Mouse (Mus musculus) cerebellum, adult 8-10 months (tissue): ENCODE measurements around the gene Snta1.
"Not testable (repeated sequence)": the region's sequence is repeated elsewhere in the genome, so short reads cannot be mapped to it uniquely, and the experiment has no call there.

Experiments
- DNase-seq: peaks from one replicate; pipeline ENCODE4 v3.0.0; 2022

The Snta1 gene

DNA sequence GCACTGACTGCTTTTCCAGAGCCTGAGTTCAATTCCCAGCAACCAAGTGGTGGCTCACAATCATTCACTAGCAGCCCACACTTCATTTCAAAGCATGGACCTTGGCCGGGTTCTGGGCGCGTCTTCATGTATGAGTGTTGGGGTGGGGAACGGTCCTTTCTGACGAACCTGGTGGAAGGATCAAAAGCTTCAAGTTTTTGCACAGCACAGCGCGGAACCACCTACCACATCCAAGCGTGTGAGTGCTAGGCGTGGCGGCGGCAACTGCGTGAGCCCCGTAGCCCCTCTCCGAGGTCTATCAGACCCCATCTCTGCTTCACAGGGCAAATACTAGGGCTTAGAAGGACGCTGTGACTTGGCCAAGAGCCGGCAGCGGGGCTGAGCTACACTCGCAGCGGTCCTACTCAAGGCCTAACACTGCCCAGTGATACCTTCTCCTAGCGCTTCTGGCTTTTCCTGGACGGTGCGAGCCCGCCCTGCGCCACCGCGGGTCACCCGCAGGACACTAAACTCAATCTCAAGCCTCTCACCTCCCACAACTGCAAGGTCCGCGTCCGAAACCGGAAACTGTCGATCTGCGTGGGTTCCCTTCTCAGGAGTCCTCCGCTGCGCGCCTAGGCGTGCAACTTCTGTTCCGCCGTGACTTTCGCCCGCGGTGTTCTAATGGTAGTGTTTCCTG lies 35.6 kb downstream of the Snta1 start:
- peak; percentile 87 for DNase-seq

DNA sequence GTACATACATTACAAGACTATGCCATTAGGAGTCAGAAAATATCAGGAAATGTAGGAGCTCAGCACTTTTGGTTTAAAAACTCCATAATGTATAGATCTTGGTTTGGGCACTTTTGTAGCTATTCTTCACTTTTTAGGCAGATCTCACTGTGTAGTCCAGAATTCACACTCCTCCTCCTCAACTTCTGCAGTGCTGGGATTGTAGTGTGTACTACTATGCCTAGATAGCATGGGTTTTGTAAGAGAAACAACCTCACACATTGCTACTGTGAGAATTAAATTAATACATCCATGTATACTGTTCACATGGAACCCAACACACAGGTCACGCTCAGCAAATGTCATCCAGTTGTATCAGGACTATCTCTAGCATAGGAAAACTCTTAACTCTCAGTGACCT lies 40.4 kb downstream of the Snta1 start:
- no peak for DNase-seq

DNA sequence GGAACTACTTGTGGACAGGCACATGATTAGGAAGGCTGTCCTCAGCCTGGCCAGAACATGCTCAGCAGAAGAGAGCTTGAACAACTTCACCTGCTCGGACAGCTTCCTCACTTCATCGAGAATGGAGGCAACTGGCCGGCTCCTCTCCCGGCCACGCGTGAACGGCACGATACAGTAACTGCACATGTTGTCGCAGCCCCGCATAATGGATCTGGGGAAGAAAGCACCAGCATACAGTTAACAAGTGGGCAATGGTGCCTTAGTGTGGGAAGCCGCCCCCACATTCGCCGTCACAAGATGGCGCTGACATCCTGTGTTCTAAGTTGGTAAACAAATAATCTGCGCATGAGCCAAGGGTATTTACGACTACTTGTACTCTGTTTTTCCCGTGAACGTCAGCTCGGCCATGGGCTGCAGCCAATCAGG lies 53.9 kb downstream of the Snta1 start:
- DNase-seq, result not testable (repeated sequence)

DNA sequence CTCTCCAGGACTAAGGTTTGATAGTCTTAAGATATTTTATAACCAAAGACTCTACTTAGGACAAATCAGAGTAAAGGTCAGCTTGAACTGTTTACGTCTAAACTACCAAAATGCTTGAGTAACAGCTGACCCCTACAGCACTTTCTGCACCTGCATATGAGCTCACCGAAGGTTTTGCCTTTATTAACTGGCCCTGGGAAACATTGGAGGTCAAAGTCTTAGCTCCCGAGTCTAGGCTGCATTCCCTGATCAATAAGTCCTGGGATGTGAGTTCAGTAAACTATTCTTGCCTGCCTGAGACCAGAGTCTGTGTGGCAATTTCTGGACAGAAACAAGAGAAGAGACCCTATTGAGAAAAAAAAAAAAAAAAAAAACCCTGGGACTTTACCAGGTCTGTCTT lies 59.7 kb downstream of the Snta1 start:
- no peak for DNase-seq

DNA sequence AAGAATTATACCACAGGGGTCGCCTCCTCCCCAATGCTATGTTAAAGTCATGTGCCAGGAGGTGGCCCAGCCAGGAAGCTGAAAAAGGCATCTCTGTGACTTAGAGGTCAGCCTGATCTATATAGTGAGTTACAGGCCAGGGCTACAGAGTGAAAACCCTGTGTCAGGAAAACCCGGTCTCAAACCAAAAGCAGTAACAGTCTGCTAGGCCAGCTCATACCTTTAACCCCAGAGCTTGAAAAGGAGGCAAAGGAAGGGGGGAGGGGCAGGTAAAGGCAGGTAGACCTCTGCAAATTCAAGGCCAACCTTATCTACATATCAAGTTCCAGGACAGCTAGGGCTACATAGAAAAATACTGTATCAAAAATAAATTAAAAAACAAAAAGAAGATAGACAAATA lies 68.5 kb downstream of the Snta1 start:
- no peak for DNase-seq

DNA sequence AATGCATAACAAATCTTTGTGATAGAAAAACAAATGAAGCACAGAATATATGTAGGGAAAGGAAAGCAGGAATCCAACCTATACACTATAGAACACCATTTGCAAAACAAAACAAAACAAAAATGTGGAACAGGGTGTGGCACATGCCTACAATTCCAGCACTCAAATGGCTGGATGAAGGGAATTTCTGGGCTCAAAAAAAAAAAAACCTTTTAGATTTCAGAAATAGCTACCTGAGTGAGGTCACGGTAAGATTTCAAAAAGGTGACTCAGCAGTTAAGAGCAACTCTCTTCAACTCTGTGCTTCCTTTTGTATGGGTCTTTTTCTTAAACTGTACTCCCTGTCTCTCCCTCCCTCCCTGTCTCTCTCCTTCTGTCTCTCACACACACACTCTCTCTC lies 69.7 kb downstream of the Snta1 start:
- DNase-seq, result no peak

DNA sequence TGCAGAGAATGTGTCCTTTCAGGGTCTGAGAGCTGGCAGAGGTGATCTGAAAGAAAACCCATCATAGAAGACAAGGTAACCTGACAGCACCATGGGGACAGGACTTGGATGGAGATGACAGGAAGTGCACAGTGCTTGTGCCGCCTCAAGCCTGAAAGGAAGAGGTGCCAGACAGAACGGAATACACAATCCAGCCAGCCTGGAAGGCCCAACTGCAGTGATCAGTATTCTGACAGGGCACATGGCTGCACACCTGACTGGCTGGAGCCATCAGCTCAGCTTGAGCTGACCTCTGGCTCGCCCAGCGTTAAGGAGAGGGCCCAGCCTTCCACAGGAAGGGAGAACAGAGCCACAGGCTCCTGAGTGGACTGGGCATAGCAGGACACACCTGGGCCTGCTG lies 72.3 kb downstream of the Snta1 start:
- DNase-seq, result no peak

DNA sequence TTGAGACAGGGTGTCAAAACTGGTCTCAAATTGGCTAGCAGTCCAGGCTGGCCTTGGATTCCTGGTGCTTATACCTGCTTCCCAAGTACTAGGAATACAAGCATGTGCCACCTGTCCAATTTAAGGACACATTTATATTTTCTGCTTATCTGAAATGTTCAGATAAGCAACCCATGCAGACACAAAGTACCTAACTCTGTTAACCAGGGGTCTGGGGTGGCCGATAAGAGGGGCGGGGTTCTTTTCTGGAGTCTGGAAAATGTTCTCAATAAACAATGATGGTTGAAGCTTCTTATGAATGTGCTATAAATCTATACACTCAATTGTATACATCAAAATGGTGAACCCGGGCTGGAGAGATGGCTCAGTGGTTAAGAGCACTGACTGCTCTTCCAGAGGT lies 81.0 kb downstream of the Snta1 start:
- DNase-seq, result no peak
